Mouse (Mus musculus) retina, postnatal 7 days (tissue): ENCODE data around the gene Trpm8.

ENCODE experiments used
- DNase-seq: peaks from one replicate; pipeline ENCODE4 v3.0.0-alpha.2; 2012; ENCODE audit warnings: low read depth, low spot score

Trpm8 gene

DNA sequence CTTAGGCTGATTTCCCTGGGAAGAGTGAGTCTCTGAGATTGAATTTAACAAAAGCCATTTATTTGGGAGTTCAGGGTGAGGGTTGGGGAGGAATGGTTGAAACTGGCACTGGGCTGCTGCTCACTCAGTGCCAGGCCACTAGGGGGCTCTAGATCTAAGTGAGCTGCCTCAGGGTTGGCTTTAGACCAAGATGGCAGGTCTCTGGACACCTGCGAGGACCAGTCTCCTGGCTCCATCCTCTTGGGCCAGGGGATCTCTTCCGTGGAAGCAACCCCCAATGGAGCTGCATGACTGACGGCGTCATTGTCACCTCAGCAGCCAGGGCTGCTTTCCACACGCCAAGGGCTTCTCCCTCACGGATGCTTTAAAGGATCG lies 7.5 kb downstream of the Trpm8 start:
- DNase-seq, result no peak

DNA sequence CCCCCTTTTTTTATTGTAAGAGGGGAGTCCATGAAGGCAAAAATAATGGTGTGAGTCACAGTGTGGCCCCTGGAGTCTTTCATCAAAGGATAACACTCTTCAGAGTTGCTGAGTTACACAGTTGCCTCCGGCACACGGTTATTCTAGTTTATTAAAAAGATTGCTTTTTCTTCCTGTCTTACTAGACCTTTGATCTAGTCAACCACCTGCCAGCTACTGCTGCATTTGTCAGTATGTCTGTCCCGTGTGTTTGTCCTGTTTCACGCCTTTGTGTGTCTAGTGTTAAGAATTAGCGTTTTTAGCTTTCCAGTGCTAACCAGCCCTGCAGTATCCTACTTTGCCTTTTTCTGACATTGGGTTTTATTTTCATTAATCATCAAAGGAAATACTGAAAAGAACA lies 8.2 kb downstream of the Trpm8 start:
- no peak for DNase-seq

DNA sequence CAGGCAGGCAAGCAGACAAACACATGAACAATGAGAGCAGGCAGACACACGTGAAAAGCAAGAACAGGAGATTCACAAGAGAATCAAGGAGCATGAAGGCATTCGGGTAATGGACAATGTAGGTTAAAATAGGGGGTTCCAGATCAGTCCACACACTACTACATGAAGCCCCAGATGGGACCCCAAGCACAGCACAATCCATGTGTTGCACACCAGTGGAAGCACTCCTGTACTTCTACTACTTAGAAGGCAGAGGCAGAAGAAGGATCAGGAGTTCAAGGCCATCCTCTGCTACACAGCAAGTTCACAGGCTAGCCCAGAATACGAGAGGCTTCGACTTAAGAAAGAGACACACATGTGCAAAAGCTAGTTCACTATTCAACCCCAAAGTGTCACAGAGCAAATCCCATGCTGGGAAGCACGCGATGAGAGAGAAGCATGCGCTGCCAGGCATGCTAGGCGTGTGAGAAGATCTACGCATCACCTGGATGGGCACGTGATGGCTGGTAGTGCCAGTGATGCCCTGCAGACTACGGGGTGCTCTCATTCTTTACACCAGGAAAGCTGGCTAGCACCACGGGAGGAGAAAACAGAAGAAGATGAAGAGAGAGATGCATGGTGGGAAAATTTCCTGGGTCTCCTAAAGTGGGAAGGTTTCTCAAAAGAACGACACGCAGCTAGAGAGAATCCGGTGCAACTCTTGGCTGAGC lies 8.8 kb downstream of the Trpm8 start:
- DNase-seq, result no peak

DNA sequence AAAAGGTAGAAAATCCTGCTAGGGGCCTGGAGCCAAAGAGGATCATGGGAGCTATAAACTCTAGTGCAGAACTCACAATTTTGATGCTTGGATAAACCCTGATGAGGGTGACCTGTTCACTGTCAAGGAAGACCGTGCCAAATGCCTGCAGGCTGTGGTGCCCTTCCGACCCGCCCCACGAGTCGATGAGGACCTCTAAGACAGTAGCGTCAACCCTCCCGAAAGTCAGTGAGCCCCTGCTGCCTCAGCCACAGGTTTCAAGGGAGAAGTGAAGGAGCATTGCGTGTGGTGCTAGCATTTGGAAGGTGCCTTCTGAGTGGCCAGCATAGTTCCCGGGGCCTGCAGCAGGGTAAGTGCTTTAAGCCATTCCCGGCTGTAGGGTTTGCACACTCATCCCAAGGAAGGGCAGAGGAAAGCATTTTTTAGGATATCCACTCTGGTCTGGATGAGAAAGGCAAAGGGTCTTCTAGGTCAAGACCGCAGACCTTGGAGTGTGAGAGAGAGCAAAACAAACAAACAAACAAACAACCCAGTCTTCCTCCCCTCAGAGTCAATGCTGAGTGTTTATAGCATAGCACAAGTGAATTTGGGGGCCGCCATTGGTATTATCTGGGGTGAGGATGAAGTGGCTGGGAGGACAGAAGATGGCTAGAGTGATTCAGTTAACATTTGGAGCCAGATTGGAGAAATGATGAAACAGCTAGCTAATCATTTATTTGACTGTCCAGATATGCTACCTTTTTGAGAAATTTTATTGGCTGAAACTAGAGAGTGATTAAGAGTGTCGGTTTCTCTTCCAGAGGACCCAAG lies 9.6 kb downstream of the Trpm8 start:
- DNase-seq, result no peak

DNA sequence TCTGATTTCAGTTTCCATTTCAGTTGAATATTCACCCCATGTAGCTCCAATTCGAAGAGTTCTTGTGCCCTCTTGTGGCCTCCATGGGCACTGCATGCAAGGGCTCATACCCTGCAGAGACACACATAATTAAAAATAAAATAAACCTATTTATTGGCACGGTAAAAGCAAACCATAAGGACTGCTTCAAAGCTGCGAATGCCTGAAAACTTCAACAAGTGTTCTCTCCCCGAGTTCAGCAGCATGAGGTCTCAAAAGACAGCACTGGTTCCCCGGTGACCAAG lies 10.2 kb downstream of the Trpm8 start:
- DNase-seq, result peak; percentile 48

DNA sequence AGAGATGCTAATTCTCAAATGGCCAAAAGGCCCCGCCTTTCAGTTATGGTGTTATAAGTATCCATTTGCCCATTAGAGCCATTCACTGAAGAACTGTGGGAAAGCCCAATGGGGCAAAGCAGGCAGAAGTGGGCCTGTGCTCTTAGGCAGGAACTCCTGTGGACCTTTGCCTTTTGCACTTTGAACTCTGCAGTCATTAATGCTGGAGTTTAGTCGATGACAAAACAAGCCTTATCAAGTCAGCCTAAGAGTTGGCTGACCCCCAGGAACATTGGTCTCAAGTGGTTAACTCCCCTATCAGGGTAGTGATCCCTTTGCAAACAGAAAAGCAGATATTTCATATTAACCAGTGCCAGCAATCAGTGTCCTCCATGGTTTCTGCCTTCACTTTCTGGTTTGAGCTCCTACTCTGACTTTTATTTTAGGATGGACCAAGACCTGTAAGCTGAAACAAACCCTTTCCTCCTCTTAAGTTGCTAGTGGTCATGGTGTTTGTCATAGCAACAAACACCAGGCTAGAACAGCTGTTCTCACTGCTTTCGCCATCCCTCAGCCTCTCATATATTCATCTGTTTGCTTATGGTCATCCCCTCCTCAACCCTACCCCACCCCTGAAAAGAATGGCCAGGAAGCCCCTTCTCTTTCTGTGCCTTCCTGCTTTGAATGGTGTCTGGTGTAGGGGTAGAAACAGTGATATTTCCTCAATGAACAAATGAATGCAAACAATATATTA lies 10.8 kb downstream of the Trpm8 start:
- no peak for DNase-seq

DNA sequence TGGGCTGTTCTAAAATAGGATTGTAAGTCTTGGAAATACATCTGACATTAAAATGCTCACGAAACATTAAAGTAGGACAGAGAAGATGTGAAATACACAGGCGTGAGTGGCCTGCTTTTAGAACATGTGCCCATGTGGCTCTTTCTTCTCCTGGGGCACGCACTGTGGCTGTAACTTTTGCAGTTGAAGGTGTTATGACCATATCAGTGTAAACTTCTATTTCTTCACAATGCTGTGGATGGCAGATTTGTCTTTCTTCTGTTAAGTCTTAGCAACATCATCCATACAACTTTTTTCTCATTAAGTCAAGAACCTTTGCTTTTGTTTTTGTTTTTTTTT lies 11.3 kb downstream of the Trpm8 start:
- no peak for DNase-seq

DNA sequence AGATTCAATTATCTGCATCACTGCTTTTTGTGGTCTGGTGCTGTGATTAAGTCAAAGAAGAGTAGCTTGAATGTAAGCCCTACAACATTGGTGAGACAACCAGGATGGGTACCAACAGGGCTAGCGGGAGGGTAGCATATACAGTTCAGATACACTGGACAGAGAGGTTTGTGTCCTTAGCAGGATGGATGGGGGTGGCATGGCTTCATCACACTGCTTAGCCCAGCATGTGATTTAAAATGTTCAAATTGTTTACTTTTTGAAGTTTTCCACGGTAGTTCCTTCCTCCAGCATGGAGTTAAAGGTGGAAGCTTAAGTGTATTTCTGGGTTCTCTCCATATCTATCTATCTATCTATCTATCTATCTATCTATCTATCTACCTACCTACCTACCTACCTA lies 11.7 kb downstream of the Trpm8 start:
- no peak for DNase-seq

DNA sequence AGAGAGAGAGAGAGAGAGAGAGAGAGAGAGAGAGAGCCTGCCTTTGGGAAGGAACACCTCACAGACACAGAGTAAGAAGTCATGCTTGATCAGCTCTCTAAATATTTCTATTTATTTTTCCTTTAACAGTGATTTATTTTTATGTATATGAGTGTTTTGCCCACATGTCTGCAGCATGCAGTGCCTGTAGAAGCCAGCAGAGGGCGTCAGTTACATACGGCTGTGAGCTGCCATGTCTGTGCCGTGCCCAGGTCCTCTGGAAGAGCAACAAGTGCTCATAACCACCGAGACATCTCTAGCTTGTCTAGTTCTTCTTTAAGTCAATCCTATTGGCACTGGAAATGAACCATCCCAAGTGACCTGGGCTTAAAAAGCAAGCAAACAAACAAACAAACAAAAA lies 12.5 kb downstream of the Trpm8 start:
- DNase-seq, result no peak

DNA sequence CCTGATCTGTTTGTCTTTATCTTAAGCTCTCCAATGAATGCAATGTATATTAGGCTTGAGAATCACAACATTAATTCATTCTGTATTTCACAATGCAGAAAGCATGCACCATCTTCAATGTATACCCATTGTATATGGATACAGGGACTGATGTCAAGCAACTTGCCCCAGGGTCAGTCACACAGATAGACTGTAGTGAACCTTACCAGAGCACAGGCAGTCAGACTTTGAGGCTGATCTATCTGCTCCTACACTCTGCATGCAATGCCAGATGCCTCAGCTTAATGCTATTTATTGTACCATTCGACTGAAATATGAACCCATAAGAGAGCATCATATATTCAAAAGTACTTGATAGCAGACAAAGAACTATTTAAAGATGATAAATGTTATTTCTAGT lies 13.1 kb downstream of the Trpm8 start:
- DNase-seq, result no peak

DNA sequence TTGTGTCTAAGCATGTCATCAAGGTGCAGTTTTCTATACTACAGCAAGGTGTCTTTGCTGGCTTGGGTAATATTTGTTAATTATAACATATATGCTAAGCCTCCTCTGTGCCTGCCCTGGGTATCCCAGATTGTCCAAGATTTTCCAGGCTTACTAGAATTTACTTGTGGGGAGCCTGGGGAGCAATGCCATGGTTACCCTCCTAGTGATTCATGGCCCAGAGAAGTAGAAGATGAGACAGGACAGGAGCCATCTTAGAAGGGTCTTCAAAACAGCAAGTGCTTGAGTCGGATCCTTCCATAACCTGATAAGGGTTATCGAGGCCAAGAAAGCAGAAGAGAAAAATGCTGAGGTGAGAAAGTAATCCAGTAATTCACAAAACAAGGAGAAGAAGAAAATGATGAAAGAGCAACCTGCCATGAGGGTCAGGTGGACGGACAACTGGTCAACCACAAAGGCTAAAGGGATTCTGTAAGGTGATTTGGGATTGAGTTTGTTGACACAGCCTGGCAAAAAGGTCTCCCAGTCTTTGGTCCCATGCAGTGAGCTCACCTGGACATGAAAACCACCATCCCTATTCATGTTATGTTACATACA lies 14.0 kb downstream of the Trpm8 start:
- no peak for DNase-seq

DNA sequence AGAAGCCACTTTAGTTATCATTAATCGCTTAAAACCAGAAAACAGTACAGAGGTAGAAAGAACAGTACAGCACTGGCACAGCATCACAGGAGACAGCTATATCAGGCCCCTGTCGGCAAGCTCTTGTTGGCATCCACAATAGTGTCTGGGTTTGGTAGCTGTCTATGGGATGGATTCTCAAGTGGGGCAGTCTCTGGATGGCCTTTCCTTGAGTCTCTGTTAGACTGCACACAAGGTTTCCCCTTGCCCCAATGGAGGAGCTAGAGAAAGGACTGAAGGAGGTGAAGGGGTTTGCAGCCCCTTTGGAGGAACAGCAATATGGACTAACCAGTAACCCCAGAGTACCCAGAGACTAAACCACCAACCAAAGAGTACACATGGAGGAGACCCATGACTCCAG lies 14.6 kb downstream of the Trpm8 start:
- no peak for DNase-seq

DNA sequence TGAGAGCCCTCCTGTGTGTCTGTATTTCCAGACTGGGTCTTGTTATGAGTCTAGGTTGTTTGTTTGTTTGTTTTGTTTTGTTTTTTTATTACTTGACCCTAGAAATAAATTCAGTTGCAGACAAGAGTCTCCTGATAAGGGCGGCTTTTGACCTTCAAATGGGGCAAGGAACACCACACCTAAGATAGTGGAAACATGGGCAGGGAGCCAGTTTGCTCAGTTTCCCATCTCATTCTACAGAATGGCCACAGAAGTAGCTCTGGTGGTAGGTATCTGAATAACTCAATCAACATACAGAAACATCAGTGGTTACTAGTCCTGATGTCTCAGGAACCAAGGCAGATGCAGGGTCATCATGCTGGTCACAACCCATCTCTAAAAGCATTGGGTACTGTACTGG lies 17.2 kb downstream of the Trpm8 start:
- DNase-seq, result no peak

DNA sequence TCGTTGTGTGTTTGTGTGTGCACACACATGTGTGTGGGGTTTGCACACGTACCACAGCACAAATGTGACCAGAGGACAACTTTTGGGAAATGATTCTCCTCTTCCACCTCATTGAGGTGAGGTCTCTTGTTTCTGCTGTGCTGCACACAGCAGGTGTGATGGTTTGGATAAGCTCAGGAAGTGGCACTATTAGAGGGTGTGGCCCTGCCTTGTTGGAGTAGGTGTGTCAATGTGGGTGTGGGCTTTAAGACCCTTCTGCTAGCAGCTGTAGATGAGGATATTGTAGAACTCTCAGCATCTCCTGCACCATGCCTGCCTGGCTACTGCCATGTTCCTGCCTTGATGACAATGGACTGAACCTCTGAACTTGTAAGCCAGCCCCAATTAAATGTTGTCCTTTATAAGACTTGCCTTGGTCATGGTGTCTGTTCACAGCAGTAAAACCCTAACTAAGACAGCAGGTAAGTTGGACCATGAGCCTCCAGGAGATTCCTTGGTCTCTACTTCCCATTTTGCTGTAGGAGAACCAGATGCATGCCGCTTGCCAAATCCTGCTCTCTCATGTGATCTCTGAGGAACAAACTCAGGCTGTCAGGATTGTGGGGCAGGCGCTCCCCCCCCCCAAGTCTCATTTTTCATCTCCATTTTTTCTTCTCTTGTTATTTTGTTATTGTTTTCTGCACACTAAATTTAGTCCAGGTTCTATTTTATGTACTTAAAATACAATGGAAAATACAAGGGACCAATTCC lies 18.9 kb downstream of the Trpm8 start:
- no peak for DNase-seq

DNA sequence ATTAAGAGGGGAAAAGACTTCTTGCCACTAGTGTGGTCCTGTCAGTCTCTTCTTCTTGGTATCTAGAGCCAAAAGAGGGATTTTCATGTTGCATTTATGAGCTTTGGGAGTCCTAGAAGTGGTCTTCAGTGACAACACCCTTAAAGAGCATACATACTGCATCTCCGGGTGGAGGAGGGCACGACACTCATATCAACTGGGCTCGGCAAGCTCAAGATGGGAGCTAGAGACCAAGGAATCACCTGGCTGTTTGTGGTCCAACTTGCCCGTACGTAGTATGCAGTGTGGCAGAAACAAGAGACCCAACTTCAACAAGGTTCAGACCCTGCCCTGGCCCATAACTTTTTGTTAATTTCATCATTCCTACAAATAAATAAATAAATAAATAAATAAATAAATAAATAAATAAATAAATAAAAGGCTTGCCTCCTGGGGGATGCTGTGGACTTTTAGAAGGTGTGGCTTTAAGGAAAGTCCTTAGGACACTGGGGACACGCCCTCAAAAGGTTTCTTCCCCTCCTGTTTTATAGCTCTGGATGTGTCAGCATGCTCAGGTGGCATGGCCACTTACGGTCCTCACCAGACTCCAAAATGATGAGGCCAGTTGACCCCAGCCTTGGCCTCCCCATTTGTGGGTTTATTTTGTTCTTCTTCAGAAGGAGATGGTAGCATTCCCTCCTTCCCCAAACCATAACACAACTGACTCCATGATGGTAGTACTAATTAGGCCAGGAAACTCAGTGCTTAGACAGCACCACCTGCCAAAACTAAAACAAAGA lies 20.2 kb downstream of the Trpm8 start:
- no peak for DNase-seq

DNA sequence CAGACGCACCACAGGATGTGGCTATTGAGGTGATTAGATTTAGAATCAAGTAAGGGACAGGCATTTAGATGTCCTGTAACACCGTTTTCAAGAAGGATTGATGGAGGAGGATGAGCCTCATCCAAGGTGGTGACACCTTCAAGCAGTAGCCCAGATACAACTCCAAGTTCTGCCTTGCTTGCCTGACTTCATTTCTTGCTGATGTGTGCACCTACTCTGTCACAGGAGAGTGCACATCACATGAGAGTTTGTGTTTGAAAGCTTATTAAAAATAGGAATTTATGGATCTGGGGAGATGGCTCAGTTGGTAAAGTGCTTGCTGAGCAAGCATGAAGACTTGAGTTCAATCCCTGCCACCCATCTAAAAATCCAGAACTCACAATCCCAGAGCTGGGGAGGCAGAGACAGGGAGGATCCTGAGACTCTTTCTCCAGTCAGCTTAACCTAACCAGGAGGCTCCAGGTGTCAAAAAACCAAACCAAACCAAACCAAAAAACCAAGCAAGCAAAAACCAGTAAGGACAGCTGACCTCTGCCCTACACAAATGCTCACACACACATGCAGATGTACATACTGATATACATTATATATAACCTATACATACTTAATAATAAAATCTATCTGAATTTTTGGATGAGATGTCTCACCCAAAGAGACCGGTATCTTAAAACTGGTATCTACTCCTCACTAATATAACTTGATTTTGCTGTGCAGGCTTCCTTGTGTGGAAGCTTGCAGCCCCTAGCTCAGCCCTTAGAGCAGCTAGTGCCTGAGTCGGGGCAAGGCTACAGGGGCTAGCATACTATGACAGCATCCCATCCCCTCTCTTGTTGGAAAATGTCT lies 21.4 kb downstream of the Trpm8 start:
- no peak for DNase-seq

DNA sequence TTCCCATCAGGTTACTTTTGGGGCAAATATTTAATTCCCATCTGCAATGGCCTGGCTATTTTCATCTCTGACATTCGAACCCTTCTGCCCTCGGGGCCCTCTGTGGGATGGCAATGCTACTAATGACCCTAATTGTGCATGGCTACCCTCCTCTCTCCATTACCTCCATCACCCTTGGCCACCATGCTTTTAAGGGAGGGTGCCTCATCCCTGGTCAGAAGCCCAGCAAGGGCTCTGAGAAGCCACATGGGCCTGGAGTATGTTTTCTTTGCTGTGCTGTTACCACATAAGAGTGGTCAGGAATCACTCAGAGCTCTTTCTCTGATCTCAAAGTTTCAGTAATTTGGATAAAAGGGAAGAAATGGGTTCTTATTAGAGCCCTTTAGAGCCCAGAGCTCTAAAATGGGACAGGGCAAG lies 22.1 kb downstream of the Trpm8 start:
- DNase-seq, result no peak

DNA sequence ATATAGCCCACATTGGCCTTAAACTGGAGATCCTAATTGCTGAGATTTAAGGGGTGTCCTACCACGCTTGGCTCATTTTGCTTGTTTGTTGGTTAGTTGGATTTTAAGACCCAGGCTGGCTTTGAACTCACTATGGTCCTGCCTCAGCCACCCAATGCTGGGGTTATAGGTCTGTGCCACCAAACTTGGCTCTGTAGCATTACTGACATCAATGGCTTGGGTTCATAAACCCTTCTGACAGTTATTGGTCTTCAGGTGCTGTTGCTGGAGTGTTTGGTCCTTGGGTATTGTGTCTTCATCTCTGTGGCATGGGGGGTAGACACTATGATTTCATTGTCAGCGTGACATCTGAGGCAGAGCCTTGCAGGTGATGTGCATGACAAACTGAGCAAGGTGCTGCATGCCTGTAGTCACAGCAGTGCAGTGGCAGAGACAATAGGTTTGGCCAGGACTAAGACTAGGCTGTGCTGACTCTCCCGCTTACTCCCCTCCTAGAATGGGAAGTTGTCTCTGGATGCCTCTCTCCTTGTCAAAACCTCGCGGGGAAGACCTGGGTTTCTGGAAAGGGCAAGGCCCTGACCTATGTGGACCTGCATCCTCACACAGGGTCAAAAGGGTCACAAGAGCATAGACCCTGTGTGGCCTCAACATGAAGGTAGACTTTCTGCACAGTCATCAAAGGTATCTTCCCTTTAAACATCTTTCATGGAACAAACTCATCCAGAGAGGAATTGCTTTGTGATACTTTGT lies 23.0 kb downstream of the Trpm8 start:
- DNase-seq, result no peak
